Mouse (Mus musculus): ENCODE results near the gene Fam234a. TPM values are rescaled to one million over a fixed set of nuclear protein-coding genes. Genes with fewer than 3 reads are reported as not detected.

Fam234a gene
- polyA plus RNA-seq, 1 experiment: not detected

GRCm38 (mm10) chr17:26212681-26213080 lies 31.4 kb downstream of the Fam234a start:
- H3K27ac ChIP-seq (ENCODE audit: insufficient read depth, low read depth, low read length): no peak overlapping the region
- 88% methylated on average over 11 of the region's 11 CpGs for WGBS
- H3K4me3 ChIP-seq (ENCODE audit: insufficient read depth, low read depth, low read length): no peak overlapping the region
- no peaks in the 10 kb centered on the region for H3K4me1 ChIP-seq (ENCODE audit: control insufficient read depth, insufficient read depth, low read length)
- TF ChIP-seq CTCF (IDR thresholded peaks at IDR 0.05; ENCODE audit: insufficient read depth, low read depth, low read length): no peak
- no peak for TF ChIP-seq POLR2A (IDR thresholded peaks at IDR 0.05; ENCODE audit: insufficient read depth, low read depth, low read length)

GRCm38 (mm10) chr17:26212241-26212640 lies 31.8 kb downstream of the Fam234a start:
- H3K27ac ChIP-seq (ENCODE audit: insufficient read depth, low read depth, low read length): no peak overlapping the region
- no peak for TF ChIP-seq POLR2A (IDR thresholded peaks at IDR 0.05; ENCODE audit: insufficient read depth, low read depth, low read length)
- 91% methylated on average over 7 of the region's 7 CpGs for WGBS
- no peaks in the 10 kb centered on the region for H3K4me1 ChIP-seq (ENCODE audit: control insufficient read depth, insufficient read depth, low read length)
- no peak overlapping the region for H3K4me3 ChIP-seq (ENCODE audit: insufficient read depth, low read depth, low read length)

GRCm38 (mm10) chr17:26207686-26208085 lies 36.4 kb downstream of the Fam234a start, which contains the start of gene Arhgdig:
TSS of gene Arhgdig (minus strand) at chr17:26207786.
- Histone ChIP-seq H3K4me3 (ENCODE audit: insufficient read depth, low read depth, low read length) (no peak within 1 kb of the TSS), H3K27ac (ENCODE audit: insufficient read depth, low read depth, low read length) (no peak within 1 kb of the TSS), H3K4me1 (ENCODE audit: control insufficient read depth, insufficient read depth, low read length) (peaks cover 15% of the 10 kb centered on the region)
- 90% methylated on average over 12 of the region's 12 CpGs for WGBS
- TF ChIP-seq CTCF (IDR thresholded peaks at IDR 0.05; ENCODE audit: insufficient read depth, low read depth, low read length) (no peak), POLR2A (IDR thresholded peaks at IDR 0.05; ENCODE audit: insufficient read depth, low read depth, low read length) (no peak)

- 73% methylated on average over 1 of the region's 1 CpGs for WGBS
- Histone ChIP-seq H3K4me3 (ENCODE audit: insufficient read depth, low read depth, low read length) (no peak overlapping the region), H3K27ac (ENCODE audit: insufficient read depth, low read depth, low read length) (no peak overlapping the region), H3K4me1 (ENCODE audit: control insufficient read depth, insufficient read depth, low read length) (peaks cover 18% of the 10 kb centered on the region)
- TF ChIP-seq CTCF (IDR thresholded peaks at IDR 0.05; ENCODE audit: insufficient read depth, low read depth, low read length) (no peak), POLR2A (IDR thresholded peaks at IDR 0.05; ENCODE audit: insufficient read depth, low read depth, low read length) (no peak)
Observed at GRCm38 (mm10) chr17:26206392-26206791, 37.6 kb downstream of the Fam234a start.

GRCm38 (mm10) chr17:26204766-26205165 lies 39.3 kb downstream of the Fam234a start:
- no peak for TF ChIP-seq POLR2A (IDR thresholded peaks at IDR 0.05; ENCODE audit: insufficient read depth, low read depth, low read length)
- no peak for TF ChIP-seq CTCF (IDR thresholded peaks at IDR 0.05; ENCODE audit: insufficient read depth, low read depth, low read length)
- H3K4me3 ChIP-seq (ENCODE audit: insufficient read depth, low read depth, low read length): no peak overlapping the region
- no peak overlapping the region for H3K27ac ChIP-seq (ENCODE audit: insufficient read depth, low read depth, low read length)
- WGBS: 38% methylated on average over 11 of the region's 11 CpGs
- H3K4me1 ChIP-seq (ENCODE audit: control insufficient read depth, insufficient read depth, low read length): peaks cover 18% of the 10 kb centered on the region

- TF ChIP-seq POLR2A (IDR thresholded peaks at IDR 0.05; ENCODE audit: insufficient read depth, low read depth, low read length) (no peak), CTCF (IDR thresholded peaks at IDR 0.05; ENCODE audit: insufficient read depth, low read depth, low read length) (no peak)
- WGBS: under 1% methylated on average over 30 of the region's 30 CpGs
- H3K4me3 ChIP-seq (ENCODE audit: insufficient read depth, low read depth, low read length): peak overlapping the region; percentile 53
- H3K4me1 ChIP-seq (ENCODE audit: control insufficient read depth, insufficient read depth, low read length): peaks cover 18% of the 10 kb centered on the region
- H3K27ac ChIP-seq (ENCODE audit: insufficient read depth, low read depth, low read length): no peak overlapping the region
Observed at GRCm38 (mm10) chr17:26203321-26203811, 40.7 kb downstream of the Fam234a start.

GRCm38 (mm10) chr17:26202737-26203136 lies 41.3 kb downstream of the Fam234a start, which contains the start of gene Rgs11:
TSS of gene Rgs11 (plus strand) at chr17:26202951.
- TF ChIP-seq CTCF (IDR thresholded peaks at IDR 0.05; ENCODE audit: insufficient read depth, low read depth, low read length) (no peak), POLR2A (IDR thresholded peaks at IDR 0.05; ENCODE audit: insufficient read depth, low read depth, low read length) (no peak)
- peaks cover 18% of the 10 kb centered on the region for H3K4me1 ChIP-seq (ENCODE audit: control insufficient read depth, insufficient read depth, low read length)
- H3K27ac ChIP-seq (ENCODE audit: insufficient read depth, low read depth, low read length): no peak within 1 kb of the TSS
- WGBS: 6% methylated on average over 22 of the region's 22 CpGs
- peak within 1 kb of the TSS; percentile 53 for H3K4me3 ChIP-seq (ENCODE audit: insufficient read depth, low read depth, low read length)

GRCm38 (mm10) chr17:26201998-26202397 lies 42.0 kb downstream of the Fam234a start:
- no peak overlapping the region for H3K4me3 ChIP-seq (ENCODE audit: insufficient read depth, low read depth, low read length)
- H3K4me1 ChIP-seq (ENCODE audit: control insufficient read depth, insufficient read depth, low read length): peaks cover 18% of the 10 kb centered on the region
- TF ChIP-seq POLR2A (IDR thresholded peaks at IDR 0.05; ENCODE audit: insufficient read depth, low read depth, low read length) (no peak), CTCF (IDR thresholded peaks at IDR 0.05; ENCODE audit: insufficient read depth, low read depth, low read length) (no peak)
- H3K27ac ChIP-seq (ENCODE audit: insufficient read depth, low read depth, low read length): no peak overlapping the region

GRCm38 (mm10) chr17:26200831-26201705 lies 43.0 kb downstream of the Fam234a start:
- 7% methylated on average over 92 of the region's 92 CpGs for WGBS
- peaks cover 18% of the 10 kb centered on the region for H3K4me1 ChIP-seq (ENCODE audit: control insufficient read depth, insufficient read depth, low read length)
- no peak overlapping the region for H3K27ac ChIP-seq (ENCODE audit: insufficient read depth, low read depth, low read length)
- TF ChIP-seq POLR2A (IDR thresholded peaks at IDR 0.05; ENCODE audit: insufficient read depth, low read depth, low read length): no peak
- no peak for TF ChIP-seq CTCF (IDR thresholded peaks at IDR 0.05; ENCODE audit: insufficient read depth, low read depth, low read length)
- peak overlapping the region; percentile 61 for H3K4me3 ChIP-seq (ENCODE audit: insufficient read depth, low read depth, low read length)

All from olfactory bulb, adult 2 months (tissue).